Mouse (Mus musculus) kidney, postnatal 36 days (tissue): ENCODE data around the gene Hacl1.
A peak's percentile ranks its signal among the peaks of the same experiment; 100 is the strongest.

ENCODE experiments used
- DNase-seq, 2 experiments: peaks; one replicate each; pipeline ENCODE4 v3.0.0; 2021 to 2022; ENCODE audit warnings: mixed read lengths in 2 of 2

Gene Hacl1

DNA sequence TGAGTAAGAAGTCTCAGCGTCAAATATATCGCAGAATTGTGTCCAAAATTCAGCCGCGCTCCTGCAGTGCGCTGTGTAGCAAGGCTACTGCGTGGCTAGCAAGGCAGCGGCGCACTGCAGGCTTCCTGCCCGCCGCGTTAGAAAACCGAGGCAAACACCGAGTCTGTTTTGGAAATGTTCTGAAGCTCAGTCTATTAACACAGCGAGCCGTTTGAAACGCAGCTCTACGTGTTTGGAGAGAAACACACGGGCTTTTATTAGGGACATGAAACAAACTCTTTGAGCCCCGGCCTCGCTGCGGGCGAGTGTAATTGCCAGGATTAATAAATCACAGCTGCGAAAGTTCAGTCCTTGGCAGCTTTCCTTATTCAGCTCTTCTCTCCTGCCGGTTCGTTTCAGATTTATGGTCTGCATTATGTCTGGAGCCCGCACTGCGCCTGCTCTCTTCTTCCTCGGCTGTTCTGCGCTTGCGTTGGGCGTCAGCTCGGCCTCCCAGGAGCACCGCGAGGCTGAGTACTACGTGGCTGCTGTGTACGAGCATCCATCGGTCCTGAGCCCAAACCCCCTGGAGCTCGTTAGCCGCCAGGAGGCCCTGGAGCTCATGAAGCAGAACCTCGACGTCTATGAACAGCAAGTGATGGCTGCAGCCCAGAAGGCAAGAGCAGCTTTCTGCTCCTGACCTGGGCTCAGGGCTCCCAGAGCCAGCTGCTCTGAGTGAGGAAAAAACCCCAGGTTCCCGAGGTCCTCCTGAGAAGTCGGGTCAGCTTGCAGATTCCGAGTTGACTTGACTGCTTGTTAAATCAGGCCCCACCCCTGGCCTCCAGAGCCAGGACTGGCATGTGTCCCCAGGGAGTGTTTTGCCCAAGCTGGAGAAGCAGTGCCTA lies 20.8 kb upstream of the Hacl1 start:
- DNase-seq: peak; percentile 86 to 94

DNA sequence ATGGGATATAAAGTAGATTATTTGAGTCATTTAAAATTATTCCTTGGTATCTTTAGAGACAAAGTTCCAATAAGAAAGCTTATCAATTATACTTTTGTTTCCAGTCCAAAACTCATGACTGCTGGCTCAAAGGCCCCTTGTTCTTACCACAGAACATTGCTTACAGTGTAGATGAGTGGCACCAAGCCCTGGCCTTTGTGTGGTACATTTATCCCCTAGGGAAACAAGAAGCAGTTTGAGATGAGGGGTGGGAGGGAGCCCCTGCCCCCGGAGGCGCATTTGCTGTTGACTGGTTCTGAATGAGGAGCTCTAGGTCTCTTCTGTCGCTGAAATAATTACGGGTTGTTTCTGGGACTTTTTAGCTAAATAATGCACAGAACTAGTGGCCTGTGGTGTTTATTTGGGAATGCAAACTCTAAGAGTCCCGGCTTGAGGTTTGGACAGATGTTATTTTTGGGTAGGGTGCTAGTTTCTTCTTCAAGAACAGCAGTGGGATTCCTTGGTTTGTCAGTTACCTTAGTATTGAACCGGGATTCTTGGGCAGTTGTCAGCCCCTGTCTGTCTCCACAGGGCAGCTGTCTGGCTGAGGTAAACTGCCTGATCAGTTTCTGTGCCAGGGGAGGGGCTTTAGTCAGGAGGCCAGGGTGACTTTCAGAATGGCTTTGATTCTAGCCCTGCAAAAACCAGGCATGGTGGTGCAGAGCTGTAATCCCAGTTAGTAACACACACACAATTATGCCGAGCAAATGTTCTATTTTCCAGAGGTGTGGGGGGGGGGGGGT lies 19.4 kb upstream of the Hacl1 start:
- DNase-seq: no peak

DNA sequence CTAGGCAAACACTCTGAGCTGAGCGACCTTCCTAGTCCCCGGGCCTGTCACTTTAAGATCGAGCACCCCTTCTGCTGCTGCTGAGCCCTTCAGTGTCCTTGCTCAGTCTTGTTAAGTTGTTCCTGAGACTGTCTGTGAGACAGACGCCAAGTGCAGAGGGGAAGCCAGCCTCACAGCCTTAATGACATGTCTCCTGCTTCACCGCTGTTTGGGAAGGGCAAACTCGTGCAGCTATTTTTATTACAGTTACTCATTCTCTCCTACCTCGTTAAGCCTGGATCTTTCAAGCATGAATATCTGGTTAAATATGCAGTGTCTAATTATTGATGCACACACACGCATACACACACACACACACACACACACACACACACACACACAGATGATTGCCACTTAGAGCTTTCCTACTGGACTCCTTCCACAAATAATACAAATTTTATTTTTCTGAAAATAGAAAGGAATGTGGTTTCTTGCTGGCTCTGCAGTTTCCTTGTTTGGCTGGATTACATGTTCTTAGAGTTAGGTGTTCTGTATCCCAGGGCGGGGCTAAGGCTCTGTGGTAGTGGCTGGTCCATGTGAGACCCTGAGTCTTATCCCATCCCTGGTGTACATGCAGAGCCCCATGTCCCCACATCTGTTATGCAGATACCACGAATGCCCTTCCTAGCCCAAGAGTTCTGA lies 18.6 kb upstream of the Hacl1 start:
- peak; percentile 72 to 84 for DNase-seq

DNA sequence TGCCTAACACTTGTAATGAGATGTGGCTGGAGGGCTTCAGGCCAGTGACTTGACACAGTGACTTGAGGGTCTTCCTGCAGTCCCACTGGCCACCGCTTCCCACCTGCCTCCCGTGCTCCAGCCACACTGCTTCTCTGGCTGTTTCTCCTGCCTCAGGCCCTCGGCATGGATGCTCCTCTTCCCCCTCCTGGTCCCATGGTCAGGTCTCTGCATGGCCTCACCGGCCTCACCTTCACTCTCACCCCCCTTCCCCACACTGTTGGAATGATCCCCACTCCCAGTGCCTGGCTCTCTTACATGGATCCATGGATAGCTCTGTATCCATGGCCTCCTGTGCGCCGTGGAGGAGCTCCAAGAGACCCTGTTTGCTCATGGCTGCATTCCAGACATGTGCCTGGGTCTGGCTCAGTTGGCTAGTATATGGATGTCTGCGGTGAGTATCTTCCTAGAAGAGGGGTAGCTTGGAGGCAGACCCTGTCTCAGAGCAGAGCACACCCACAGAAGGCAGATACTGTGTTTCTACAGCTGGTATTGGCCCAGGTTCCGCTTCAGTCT lies 17.1 kb upstream of the Hacl1 start:
- DNase-seq: no peak

DNA sequence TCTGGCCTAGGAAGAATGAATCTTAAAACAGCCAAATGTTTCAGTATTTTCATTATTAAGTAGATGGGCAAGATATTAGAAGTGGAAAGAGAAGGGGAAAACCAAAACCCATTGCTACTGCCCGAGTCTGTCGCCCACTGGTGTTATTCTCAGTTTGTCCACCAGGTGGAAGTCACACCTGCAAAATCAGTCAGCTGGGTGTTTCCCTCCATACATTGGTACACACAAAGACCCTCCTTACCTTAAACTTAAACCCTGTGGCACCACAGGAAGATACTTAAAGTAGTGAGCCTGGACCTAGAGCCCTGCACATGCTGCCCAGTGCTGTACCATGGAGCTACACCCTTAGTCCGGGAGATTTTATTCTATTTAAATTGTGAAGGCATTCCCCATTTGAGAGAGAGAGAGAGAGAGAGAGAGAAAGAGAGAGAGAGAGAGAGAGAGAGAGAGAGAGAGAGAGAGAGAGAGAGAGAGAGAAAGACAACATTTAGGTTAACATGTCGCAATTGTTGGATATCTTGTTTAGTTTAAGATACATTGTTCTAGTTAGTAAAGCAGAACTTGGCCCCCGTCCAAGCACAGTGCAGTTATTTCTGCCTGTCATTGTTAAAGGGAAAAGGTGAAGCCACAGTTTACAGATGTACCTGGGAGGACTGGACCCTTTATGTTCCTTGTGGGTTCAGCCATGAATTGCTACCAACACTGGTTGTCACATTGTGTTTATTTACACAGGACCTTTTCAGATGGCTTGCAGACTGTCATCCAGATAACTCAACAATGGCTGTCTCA lies 16.0 kb upstream of the Hacl1 start:
- peak; percentile 70 to 83 for DNase-seq

DNA sequence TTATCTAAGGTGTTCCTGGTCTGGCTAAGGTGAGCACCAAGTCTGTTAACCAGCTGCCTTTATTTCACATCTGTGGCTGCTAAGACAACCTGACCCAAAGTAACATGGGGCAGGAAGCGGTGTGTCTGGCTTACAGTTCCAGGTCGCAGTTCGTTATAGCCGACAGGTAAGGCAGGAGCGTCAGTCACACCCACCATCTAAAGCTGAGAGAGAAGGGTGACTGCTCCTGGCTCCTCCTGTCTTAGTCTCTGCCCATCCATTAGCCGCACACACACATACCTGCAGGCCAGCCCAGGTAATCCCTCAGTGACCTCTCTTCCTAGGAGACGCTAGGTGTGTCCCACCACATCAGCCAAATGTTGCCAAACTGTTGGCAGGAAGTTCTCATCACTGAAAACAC lies 15.3 kb upstream of the Hacl1 start:
- DNase-seq: no peak

DNA sequence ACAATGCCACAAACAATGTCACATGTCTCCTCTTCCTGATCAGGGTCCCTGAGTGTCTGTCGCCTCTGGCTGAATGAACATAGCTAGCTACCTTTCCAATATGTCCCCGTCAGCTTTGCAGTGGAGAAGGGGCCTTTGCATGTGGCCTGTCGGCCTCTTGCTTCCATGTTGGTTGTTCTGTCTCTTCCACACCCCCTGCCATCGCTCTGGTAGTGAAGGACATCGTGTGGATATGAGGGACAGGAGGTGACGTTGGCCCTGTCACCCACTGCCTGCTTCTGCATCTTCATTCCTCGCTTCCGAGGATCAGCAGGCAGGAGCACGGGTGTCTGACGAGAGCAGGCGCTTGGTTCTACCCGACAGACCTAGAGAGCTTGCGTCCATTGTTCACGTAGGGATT lies 14.3 kb upstream of the Hacl1 start:
- DNase-seq: no peak

DNA sequence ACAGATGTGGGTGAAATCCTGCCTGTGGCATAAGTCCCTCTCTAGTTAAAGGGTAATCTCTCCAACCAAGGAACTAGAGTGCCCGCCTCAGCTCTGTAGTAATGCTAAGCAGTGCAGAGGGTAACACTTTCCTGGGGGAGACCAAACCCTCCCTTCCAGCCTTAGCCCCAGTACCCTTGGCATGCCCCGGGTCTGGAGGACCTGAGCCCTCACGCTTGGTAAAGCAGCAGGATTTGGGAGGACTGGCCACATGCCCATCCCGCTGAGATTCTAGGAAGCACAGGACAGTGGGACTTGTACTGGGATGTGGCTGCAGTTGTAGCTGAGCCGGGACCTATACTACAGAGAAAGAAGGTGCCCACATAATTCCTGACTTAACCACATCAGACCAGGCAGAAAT lies 13.7 kb upstream of the Hacl1 start:
- DNase-seq: peak; percentile 54 to 65

DNA sequence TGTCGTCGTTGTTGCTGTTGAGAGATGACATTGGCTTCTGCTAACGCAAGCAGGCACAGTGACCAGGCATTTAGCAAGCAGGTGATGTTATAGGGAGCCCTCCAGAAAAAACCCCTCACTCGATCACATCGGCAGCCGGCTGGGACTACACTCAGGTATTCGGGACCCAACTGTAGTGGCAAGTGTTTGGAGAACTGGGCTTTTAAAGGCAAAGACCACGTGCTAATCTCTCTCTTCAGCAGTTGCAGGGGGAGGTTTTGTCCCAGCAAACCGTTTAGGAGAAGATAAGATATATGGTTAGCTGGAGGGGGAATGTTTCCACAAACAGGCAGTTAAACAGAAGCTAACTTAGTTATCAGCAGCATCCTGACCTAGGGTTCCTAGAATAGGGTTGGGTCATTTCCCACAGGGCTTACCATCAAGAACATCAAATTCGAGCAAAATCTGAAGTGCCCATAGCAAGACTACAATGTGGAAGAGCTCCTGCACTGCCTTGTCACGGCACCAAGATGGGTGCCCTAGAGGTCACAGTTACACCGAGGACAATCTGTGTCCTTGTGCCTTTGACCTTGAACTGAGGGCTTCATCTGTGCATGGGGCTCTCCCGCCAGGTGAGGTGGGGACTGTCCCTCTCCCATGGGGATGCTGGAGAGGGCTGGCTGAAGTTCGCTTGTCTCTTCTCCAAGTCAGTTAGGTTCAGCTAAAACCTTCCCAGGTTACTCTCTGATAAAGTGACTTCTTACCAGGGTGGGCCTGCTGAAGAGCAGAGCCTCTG lies 12.2 kb upstream of the Hacl1 start:
- no peak for DNase-seq

DNA sequence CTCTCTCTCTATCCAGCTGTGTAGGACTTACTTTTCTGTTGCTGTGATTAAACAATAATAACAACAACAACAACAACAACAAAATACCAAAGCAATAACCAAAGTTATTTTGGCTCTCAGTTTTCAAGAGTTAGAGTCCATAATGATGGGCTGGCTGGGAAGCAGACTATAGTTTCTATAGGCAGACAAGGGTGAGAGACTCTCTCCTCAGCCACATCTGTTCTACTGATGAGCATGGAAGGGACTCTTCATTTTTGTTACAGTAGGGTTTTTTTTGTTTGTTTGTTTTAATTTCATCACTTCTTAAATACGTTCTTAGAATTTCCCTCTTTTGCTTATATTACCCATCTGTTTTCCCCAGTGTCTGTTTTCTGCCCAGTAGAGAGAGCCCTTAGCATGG lies 11.5 kb upstream of the Hacl1 start:
- no peak for DNase-seq

DNA sequence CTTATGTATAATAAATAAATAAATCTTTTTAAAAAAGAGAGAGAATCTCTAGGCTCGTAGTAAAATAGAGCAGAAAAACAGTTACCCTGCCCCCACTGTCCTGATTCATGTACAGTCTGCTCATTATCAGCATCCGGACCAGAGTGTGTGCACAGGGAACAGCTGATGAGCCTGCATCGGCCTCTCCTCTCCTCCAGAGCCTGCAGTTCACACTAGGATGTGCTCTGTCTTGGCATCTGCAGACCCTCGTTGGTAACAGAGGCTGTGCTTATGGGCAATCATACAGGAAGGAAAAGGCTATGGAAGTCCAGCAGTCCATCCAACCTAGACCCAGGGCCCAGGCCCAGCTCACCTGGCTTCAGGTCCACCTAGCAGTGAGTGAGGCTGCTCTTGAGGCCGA lies 11.0 kb upstream of the Hacl1 start:
- no peak for DNase-seq

DNA sequence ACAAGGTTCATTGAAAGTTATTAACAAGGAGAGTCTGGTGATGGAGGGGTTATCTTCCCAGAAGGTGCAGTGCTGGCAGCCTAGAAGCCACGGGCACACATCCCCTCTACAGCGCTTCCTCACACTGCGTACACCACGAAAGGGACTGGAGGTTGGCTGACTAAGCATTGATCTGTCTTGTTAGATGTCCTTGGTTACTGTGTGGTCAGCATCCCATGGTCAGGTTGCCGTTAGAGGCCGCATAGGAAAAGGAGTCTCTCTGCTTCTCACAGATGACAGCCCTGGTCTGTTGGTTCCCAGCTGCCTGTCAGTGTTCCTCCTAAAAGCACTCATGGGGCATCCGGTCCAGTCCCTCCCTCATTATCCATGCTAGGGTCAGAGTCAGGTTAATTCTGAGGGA lies 10.1 kb upstream of the Hacl1 start:
- DNase-seq: no peak

DNA sequence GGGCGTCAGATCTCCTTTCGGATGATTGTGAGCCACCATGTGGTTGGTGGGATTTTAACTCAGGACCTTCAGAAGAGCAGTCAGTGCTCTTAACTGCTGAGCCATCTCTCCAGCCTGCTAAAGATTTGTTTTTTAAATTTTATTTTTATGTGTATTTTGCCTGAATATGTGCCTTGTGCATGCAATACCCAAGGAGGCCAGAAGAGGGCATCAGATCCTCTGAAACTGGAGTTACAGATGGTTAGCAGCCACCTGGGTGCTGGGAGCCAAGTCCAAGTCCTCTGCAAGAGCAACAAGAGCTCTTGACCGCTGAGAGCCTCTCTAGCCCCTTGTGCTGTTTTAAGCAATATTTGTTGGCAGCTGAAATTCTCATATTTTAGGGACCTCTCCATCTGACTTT lies 9.3 kb upstream of the Hacl1 start:
- no peak for DNase-seq

DNA sequence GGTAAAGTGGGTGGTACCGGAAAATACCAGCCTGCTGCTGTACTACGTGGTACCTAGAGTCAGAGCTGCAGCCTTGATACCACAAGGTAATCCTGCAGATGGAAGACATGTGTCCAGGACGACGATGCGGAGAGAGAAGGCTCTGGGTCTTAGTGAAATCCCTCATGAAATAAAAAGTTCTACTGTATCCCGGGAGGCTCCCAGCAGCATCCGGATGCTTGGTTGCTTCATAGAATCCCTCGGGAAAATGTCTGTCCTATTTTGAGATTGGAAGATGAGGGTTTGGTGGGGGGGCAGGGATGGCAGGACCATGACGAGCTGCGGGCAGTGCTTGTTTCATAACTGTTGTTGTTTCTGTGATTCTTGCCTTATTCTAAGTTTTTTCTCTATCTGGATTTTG lies 6.9 kb upstream of the Hacl1 start:
- DNase-seq: no peak

DNA sequence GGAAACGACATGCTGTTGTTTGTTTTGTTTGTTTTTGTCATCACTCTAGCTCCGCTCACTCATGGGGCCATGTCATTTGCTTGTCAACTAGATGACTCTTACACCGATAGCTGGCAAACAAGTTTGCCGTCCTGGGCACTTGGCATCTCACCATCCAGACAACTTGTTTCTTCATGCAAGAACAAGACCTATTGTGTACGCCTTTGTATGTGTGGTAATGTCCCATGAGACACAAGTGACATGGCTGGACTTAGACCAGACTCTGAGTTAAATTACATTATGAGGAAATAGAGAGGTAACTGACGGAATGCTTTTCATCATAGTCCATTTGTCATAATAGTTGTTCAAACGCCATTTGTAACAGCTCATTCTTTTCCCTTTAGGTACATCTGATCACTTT lies 4.8 kb upstream of the Hacl1 start:
- DNase-seq: no peak

DNA sequence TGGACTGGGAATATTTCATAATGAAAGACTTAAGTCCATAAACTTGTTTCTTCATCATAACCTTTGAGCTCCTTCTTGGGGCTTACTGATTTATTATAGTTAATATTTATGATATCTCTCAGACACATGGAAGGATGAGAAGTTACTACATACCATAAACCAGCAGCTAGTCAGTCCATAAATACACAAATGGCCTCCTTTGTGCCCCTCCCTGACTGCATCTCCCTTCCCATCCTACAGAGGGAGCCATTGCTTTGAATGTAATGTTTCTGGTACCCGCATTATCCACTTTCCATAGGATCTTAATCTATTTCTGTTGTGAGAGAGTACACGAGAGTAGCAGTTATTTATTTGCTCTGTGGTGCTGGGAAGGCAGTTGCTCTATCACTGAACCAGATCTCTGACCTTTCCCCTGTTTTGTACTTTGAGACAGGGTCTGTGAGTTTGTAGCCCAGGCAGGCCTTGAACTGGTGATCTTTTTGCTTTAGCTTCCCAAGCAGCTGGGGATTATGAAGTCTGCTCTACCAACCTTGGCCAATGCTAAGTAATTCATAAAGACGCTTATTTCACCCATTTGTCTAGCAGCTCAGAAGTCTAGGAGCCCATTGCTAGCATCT lies 4.0 kb upstream of the Hacl1 start:
- no peak for DNase-seq

DNA sequence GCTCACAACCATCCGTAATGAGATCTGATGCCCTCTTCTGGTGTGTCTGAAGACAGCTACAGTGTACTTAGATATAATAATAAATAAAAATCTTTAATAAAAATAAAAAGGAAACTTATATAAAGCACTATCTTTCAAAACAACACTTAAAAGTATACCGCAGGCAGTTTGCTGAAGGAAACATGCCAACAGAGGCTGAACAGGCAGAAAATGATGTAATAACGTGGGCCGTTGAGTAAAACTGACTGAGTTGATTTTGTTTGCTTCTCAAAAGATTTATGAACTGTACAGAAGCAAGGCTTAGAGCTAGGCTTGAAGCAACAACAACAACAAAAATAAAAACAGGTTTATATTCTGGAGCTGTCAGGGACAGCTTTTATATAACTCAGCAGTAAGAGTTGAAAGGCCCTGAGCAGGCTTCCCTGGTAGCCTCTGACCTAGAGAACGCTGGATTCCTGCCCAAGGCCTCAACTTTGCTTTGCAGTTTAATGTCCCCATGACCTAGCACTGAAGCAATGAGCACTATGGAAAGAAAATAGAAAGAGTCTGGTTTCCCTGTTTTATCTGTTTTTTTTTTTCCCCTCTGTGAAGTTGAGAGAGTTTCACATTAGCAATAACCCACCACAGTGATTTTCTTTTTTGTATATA lies 3.2 kb upstream of the Hacl1 start:
- peak; percentile 87 to 90 for DNase-seq

DNA sequence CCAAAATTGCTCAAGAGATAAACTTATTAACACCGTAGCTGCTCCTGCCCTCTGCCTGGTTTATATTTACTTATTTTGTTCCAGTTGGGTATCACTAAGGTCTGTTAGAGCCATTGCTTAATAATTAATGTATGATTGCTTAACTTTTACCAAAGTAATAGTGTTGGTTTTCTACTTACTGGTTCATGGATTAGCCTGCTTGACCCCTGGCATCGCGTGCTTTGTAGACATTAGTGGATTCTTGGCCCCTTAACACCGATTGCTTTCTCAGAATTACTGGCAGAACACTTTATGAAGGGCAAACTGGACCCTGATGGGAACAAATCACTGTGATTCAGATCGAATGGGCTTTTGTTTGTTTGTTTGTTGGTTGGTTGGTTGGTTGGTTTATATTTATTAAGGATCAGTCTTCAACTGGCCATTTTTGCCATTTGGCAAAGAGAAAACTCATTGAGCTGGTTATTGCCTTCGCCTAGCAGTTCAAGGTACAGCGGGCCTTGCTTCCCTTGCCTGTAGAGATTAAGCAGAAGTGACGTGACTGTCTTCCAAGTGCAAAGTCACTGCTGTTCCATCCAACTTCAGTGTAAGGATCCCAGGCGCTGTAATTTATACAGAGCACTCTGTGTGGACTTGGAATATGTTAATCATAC lies 545 bp upstream of the Hacl1 start:
- DNase-seq: peak; percentile 76 to 85

DNA sequence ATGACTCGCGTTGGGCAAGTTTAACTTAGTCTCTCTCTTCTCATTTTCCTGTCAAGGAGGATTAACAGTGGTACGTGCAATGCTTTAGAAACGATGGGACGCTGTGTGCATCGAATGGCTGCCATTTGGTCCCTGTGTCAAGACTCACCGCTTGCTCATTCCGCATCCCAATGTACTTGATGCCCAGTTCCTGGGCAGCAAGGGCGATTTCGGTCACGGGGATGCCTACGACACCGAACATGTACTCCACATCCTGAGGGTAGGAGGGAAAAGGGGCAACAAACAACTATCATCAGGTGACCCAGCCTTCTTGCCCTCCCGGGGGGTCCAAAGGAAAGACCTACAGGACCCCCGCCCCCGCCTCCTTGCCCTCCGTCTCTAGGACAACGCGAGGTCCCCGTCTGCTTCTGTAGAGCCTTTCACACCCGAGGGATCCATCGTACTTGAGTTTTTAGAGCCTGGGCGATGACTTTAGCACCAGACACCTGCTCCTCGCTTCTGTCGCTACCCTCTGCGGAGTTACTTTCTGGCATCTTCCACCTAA lies 668 bp downstream of the Hacl1 start, which contains the start of gene Gm49387:
Gene Gm49387, minus strand, starts transcription at position 533 of the 544 bp plus-strand sequence.
- peak in 1 of 2 experiments; percentile 53 for DNase-seq

DNA sequence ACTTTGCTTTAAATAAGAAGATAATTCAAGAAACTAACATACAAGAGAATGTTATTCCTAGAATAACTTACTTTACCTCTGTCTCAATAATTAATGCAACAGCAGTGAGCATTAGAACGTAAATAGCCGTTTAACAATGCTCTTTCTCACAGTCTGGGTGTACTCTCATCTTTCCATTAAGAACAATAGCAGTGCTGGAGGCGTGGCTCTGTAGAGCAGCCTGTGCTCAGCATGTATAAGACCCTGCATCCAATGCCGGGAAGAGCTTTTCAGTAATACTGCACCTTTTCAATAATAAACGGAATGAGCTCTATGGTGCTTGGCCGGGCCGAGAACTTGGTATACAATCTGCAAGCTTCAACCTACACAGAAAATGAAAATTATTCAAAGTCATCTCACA lies 10.4 kb downstream of the Hacl1 start:
- DNase-seq: no peak
